ENCODE assay signal across 19 mouse cellular contexts in the genomic region with DNA sequence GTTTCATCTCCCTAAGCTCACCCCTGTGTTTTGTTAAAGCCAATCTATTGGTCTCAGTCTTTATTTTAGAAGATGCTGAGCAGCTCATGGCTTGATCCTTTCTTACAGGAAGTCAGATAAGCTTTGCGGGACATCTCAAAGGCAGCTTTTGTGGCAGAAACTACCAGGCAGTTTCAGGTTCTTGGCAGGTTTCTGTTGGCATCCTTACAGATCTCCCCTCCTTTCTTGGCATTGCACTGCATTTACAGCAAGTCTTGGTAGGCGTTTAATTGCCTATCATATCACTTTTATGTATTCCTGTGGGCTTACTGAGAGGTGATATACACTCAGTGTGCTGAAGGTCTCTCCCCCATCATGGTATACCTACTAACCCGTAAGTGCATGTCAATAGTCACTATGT.
"Had no signal": no experiment of that assay in that cellular context is flagged by ENCODE, and none has a peak within 500 bp of the region (broad histone marks: within the 10 kb centered on the region; RNA-seq: fewer than 3 reads in every experiment).

No protein-coding gene starts in this region.

- H3K9ac ChIP-seq: lung, embryonic 15.5 days; midbrain, embryonic 13.5 days; midbrain, embryonic 15.5 days; neural tube, embryonic 12.5 days had no signal

- ATAC-seq: lung, postnatal 0 days; midbrain, embryonic 13.5 days; midbrain, embryonic 15.5 days had no signal

- H3K27me3 ChIP-seq: lung, embryonic 15.5 days; megakaryocyte, embryonic 14.5 days; midbrain, embryonic 13.5 days; midbrain, embryonic 15.5 days; neural tube, embryonic 12.5 days had no signal

- H3K4me3 ChIP-seq: lung, embryonic 15.5 days; megakaryocyte, embryonic 14.5 days; midbrain, embryonic 13.5 days; midbrain, embryonic 15.5 days; neural tube, embryonic 12.5 days had no signal

- H3K9me3 ChIP-seq: lung, embryonic 15.5 days; midbrain, embryonic 13.5 days; midbrain, embryonic 15.5 days; neural tube, embryonic 12.5 days had no signal

- DNase-seq: lung, adult 2 months; lung, postnatal 14 days; lung, postnatal 36 days; retina, postnatal 1 day; right cerebral cortex, adult 18-20 months; right cerebral cortex, postnatal 25 days; right cerebral cortex, postnatal 4 days; spleen, adult 18-20 months; thymus, adult 18-20 months; thymus, postnatal 14 days; thymus, postnatal 36 days had no signal

- H3K4me1 ChIP-seq: lung, embryonic 15.5 days; megakaryocyte, embryonic 14.5 days; midbrain, embryonic 13.5 days; midbrain, embryonic 15.5 days; neural tube, embryonic 12.5 days had no signal

- H3K27ac ChIP-seq: lung, embryonic 15.5 days; macrophage; midbrain, embryonic 13.5 days; midbrain, embryonic 15.5 days; neural tube, embryonic 12.5 days had no signal

- H3K4me2 ChIP-seq: lung, embryonic 15.5 days; midbrain, embryonic 11.5 days; midbrain, embryonic 13.5 days; midbrain, embryonic 15.5 days; neural tube, embryonic 12.5 days had no signal

- H3K36me3 ChIP-seq: lung, embryonic 15.5 days; midbrain, embryonic 13.5 days; midbrain, embryonic 15.5 days; neural tube, embryonic 12.5 days had no signal
